ENCODE assay signal across 9 mouse cellular contexts in the genomic region with DNA sequence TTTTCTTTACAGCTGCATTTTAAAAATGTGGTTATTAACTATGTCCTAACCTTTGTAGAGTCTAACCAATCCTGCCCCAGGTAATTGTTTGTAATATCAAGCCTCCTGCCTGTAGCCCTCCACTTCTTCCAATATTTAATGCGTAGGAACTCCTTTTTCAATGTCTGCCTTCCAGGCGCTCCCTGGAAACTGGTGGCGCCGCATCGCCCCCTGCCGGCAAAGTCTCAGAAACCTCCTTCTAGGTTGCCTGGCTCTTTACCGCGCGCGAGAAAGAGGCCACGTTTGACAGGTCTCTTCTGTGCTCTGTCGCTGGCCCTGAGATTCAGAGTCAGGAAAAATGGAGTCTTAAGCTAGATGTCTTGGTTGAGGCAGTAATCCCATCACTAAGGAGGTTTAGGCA.
DNase-seq lines count a peak whose midpoint lies in the region; ATAC-seq lines count a peak whose summit lies in the region.
"Had no signal": no experiment of that assay in that cellular context is flagged by ENCODE, and none has a peak within 500 bp of the region (broad histone marks: within the 10 kb centered on the region; RNA-seq: fewer than 3 reads in every experiment).

No protein-coding gene starts in this region.

- H3K4me3 ChIP-seq in hindbrain, embryonic 14.5 days (replicated peaks; ENCODE audit: low read length): no peak overlapping the region
- no peak overlapping the region for H3K4me3 ChIP-seq in midbrain, embryonic 10.5 days
- H3K4me3 ChIP-seq: limb, embryonic 12.5 days had no signal

- no peak overlapping the region for H3K9ac ChIP-seq in hindbrain, embryonic 14.5 days
- H3K9ac ChIP-seq: limb, embryonic 12.5 days had no signal

- 1% methylated on average over 12 of the region's 12 CpGs for WGBS in hindbrain, embryonic 14.5 days
- WGBS in midbrain, embryonic 10.5 days: 3% methylated on average over 12 of the region's 12 CpGs

- H3K36me3 ChIP-seq in hindbrain, embryonic 14.5 days (replicated peaks; ENCODE audit: control insufficient read depth, insufficient read depth): no peaks in the 10 kb centered on the region
- H3K36me3 ChIP-seq in midbrain, embryonic 10.5 days: no peaks in the 10 kb centered on the region
- H3K36me3 ChIP-seq: limb, embryonic 12.5 days had no signal

- no peaks in the 10 kb centered on the region for H3K27me3 ChIP-seq in hindbrain, embryonic 14.5 days (ENCODE audit: control insufficient read depth, insufficient read depth, low read length)
- no peaks in the 10 kb centered on the region for H3K27me3 ChIP-seq in midbrain, embryonic 10.5 days (ENCODE audit: low read depth, poor library complexity, severe bottlenecking)
- H3K27me3 ChIP-seq: limb, embryonic 12.5 days had no signal

- H3K27ac ChIP-seq in hindbrain, embryonic 14.5 days: no peak overlapping the region
- H3K27ac ChIP-seq in midbrain, embryonic 10.5 days (replicated peaks): no peak overlapping the region
- H3K27ac ChIP-seq: limb, embryonic 12.5 days had no signal

- no peaks in the 10 kb centered on the region for H3K4me1 ChIP-seq in hindbrain, embryonic 14.5 days (replicated peaks; ENCODE audit: control insufficient read depth, insufficient read depth, low read length)
- H3K4me1 ChIP-seq in midbrain, embryonic 10.5 days: no peaks in the 10 kb centered on the region
- H3K4me1 ChIP-seq: limb, embryonic 12.5 days had no signal

- peak; percentile 90 for ATAC-seq in frontal cortex, adult (ENCODE audit: low TSS enrichment)
- ATAC-seq in hindbrain, embryonic 14.5 days (ENCODE audit: low FRiP score): peak; percentile 51; the same call in 1 of the 2 replicates

- H3K9me3 ChIP-seq in hindbrain, embryonic 14.5 days (ENCODE audit: control insufficient read depth, low read length): no peaks in the 10 kb centered on the region
- H3K9me3 ChIP-seq in midbrain, embryonic 10.5 days (replicated peaks): no peaks in the 10 kb centered on the region
- H3K9me3 ChIP-seq: limb, embryonic 12.5 days had no signal

- peak; percentile 74 for DNase-seq in NIH3T3 (ENCODE audit: low read depth)
- DNase-seq in cerebellum, adult 11-12 months: peak; percentile 69
- DNase-seq in hindbrain, embryonic 14.5 days (ENCODE audit: low spot score): peak; percentile 75
- DNase-seq in left cerebral cortex, adult 11 months (ENCODE audit: low spot score): peak; percentile 22
- peak; percentile 78 for DNase-seq in midbrain, embryonic 10.5 days (ENCODE audit: low spot score)
- peak; percentile 92 for DNase-seq in right cerebral cortex, postnatal 14 days
- peak; percentile 87 for DNase-seq in urinary bladder, postnatal 14 days (ENCODE audit: low spot score)

- H3K4me2 ChIP-seq in hindbrain, embryonic 14.5 days (replicated peaks): no peak overlapping the region
- H3K4me2 ChIP-seq: limb, embryonic 12.5 days had no signal

Comparison
In these comparisons a context has a peak if more than half of its experiments do, and no peak if none do; other contexts are left out.
1. DNase-seq: peak in every context shown above with its lines; median percentile 92 in right cerebral cortex, postnatal 14 days; 87 in urinary bladder, postnatal 14 days; 78 in midbrain, embryonic 10.5 days; 75 in hindbrain, embryonic 14.5 days; 74 in NIH3T3; 69 in cerebellum, adult 11-12 months; 22 in left cerebral cortex, adult 11 months.